Mouse (Mus musculus) adipocyte (in vitro differentiated cells): ENCODE data around the gene Anks1.
"Not testable (repeated sequence)": the region's sequence is repeated elsewhere in the genome, so short reads cannot be mapped to it uniquely, and the experiment has no call there.

ENCODE experiments used
- DNase-seq: peaks from one replicate; pipeline ENCODE4 v3.0.0-alpha.2; 2016; ENCODE audit warnings: low spot score

Gene Anks1

DNA sequence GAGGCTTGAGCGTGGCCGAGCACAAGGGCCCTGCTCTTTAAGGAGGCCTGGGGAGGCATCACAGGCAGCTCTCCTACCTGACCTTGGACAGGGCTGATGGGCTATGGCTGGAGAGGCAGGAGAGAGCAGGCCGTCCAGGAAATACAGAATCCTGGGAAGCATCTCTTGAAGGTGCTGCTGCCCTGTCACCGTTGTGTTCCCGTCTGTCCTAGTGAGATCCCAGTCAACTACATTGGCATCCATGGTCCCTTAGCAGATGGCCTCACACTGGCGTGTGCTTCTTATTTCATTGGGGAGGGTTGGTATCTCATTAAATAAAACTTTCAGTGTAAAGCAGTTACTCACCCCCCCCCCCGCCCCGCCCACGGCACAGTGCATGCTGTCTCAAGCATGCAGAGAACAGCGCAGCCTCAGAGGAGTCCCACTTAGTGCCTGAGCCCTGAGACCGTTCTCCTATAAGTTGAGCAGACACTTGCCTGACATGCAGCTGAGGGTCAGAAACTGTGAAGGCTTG lies 57.5 kb downstream of the Anks1 start:
- no peak for DNase-seq

GRCm38 (mm10) chr17:27967529-27967928 lies 58.4 kb downstream of the Anks1 start:
- no peak for DNase-seq

DNA sequence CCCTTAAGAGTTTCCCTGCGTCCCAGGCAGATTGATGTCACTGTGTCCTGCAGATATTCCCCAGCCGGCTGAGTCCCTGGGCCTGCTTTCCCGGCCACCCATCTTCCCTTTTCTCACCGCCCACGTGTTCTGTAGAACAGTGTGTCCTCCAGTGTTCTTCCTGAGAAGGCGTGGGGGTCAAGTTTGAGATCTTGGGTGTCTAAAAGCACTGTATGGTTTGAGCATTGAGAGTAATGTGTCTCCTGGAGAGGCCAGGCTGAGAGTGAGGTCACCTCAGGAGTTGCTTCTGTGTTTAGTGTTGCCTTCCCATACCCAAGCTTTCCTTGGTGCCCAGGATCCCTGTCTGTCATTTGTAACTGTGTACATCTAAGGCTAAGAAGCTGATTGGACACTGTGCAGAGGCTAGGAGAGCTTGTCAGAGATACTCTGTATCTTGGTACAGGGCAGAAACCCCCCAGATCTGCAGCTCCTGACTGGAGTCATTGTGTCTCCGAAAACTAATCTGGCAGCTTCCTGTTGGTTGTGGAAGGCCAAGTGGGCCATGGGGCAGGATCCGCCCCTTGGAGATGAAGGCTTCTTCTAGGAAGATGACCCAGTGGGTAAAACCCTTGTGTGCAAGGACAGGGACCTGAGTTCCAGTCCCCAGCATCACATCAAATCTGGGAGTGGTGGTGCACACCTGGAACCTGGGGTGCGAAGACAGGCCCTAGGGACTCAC lies 59.1 kb downstream of the Anks1 start:
- no peak for DNase-seq

GRCm38 (mm10) chr17:27968903-27969302 lies 59.8 kb downstream of the Anks1 start:
- no peak for DNase-seq

- no peak for DNase-seq
Measured at GRCm38 (mm10) chr17:27969365-27969764, 60.3 kb downstream of the Anks1 start.

DNA sequence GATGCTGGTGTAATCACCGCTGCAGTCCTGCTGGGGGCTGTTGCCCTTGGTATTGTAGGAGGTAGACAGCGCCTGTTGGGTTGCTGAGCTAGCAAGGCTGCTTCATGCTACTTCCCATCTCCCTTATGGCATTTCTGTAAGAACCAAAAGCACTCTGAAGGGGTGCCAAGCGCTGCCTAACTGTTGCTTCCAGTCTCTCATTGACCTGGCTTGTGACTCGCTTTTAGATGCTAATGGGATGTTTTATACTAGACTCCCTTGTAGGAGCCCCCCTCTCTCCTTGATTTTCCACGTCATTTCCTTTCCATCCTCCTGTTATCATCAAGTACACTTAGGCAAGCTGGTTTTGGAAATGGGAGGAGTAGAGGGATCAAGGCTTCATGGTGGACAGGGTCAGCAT lies 60.8 kb downstream of the Anks1 start:
- DNase-seq, result no peak

DNA sequence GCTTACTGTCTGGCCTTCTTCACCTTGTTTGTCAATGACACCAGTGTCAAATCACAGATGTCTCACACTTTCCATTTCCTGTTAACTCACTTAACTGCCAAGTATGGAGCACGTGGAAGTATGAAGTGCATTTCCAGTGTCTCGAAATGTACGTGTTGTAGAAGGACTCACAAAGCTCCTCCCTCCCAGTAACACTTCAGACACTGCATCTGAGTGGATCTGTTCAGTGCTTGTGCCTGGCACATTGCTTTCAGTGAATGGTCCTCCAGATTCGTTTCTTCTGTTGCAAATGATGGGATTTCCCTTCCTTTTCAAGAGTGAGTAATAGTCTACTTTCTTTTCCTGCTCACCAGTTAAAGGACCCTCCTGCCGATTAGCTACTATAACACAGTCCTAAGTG lies 61.2 kb downstream of the Anks1 start:
- DNase-seq, result no peak

GRCm38 (mm10) chr17:27971496-27971895 lies 62.4 kb downstream of the Anks1 start:
- DNase-seq, result peak; percentile 99

- no peak for DNase-seq
Measured at GRCm38 (mm10) chr17:27973337-27973736, 64.2 kb downstream of the Anks1 start.

DNA sequence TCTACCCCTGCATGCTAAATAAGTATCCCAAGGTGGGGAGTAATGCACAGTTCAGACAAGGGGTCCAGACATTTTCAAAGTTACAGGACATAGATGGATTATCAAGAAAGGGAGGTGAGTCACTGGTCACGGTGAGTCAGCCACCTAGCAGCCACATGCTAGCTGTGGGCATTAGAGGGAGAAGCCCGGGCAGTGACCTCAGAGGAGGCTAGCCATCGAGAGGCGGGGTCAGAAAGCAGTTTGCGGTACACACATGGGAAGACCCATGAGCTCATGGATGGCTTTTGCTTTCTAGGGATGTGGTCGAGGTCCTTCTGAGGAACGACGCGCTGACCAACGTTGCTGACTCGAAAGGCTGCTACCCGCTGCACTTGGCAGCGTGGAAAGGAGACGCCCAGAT lies 67.2 kb downstream of the Anks1 start:
- DNase-seq, result no peak

- DNase-seq, result no peak
Measured at GRCm38 (mm10) chr17:27977008-27977636, 68.0 kb downstream of the Anks1 start.

- no peak for DNase-seq
Measured at GRCm38 (mm10) chr17:27980391-27980955, 71.4 kb downstream of the Anks1 start.

- DNase-seq, result no peak
Measured at GRCm38 (mm10) chr17:27981451-27982069, 72.5 kb downstream of the Anks1 start.

DNA sequence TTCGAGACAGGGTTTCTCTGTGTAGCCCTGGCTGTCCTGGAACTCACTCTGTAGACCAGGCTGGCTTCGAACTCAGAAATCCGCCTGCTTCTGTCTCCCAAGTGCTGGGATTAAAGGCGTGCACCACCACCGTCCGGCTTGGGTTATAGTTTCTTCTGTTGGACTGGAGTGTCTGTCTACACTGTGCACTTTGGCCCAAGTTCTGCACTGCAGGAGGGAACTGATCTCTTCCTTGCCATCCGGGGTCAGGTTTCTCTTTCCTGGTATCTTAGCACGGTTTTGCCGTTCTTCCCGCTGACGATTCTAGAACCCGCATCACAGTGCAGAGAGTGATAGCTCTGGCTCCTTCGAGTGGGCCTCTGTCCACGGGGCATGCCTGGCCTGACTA lies 73.0 kb downstream of the Anks1 start:
- not testable (repeated sequence) for DNase-seq

DNA sequence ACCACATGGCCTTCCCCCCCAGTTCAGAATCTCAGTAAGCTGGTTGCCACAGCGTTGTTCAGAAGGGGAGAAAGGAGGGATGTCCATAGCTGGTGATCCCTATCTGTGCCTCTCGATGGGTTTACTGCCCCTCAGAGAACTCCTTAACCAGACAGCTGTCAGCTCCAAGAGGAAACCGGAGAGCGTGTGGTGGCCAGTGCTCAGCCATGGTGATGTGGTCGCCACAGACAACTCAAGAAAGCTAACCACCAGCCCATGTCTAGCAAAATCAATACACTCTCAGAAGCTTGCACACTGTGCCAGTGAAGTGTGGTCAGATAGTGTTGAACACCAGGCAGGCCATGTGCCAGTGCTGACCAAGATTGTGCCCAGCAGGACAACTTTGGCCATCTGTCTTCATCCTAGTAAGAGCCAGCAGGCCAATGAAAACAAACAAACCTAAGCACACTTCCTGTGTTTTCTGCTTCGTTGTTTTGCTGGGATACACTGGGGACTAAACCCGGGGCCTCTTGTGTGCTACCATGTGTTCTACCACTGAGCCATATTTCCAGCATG lies 73.7 kb downstream of the Anks1 start:
- peak; percentile 81 for DNase-seq

DNA sequence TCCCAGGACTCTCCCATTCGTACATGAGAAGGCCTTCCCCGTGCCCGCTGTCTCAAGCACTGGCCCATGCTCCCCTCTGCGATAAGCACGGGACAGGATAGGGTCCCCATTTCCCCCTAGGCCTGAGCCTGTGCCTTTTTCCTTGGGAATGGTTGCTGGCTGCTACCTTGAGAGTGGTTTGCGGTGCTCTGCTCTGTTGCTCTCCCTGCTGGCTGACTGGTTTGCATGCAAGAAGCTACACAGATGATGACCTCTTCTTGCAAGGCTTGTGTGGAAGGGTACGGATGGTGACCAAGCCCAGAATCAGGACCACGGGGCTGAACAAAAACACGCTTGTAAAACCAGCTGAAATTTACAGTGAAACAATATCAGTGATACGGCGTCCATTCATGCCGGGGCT lies 75.3 kb downstream of the Anks1 start:
- no peak for DNase-seq

- no peak for DNase-seq
Measured at GRCm38 (mm10) chr17:27986106-27986505, 77.0 kb downstream of the Anks1 start.

DNA sequence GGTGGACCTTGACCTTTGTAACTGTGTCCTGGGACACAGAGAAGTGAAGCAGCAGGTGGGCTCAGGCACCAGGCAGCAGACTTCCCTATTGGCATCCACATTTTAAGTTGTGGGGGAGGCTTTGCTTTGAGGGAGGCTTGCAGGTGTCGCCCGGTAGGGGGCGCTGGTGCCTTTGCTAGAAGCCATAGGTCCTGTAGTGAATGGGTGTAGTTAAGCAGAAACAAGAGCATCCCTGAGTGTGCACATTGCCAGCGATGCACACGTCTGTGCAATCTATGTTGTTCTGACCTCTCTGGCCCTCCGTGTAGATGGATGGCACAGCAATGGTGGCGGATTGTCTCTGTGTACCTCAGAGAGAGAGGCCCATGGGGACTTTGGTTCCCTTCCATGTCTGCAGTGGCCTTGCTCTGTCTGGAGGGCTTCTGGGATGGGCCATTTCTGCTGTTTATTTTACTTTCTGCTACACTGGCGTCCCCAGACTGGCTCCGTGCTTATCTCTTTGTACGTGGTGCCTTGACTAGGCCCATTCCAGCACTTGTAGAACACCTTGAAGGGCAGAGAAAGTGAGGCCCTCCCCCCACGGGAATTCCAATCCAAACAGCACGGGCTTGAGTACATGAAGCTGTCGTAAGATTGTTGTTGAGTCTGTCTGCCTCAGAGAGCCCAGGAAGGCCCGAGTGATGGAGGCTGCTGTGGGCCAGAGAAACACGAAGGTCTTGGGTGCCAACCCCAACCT lies 80.9 kb downstream of the Anks1 start:
- peak; percentile 83 for DNase-seq

GRCm38 (mm10) chr17:27994001-27994944 lies 85.2 kb downstream of the Anks1 start:
- DNase-seq, result no peak

- no peak for DNase-seq
Measured at GRCm38 (mm10) chr17:27996320-27996719, 87.2 kb downstream of the Anks1 start.

DNA sequence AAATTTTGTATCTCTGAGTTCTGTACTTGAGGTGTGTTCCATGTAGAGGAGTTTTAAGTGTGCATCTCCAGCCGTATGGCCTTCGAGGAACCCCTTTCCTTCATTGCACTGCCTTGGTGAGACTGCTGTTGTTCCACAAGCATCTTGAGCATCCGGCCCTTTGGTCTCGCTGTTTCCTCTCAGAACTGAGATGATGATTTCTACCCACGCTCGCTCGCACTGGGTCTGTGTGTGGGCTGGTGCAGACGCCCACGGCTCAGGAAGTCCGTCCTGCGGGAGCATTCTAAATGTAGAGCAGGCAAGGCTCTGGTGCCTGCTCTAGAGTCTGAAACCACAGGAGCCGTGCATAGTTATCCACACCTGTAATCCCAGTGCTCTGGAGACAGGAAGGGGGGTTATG lies 88.1 kb downstream of the Anks1 start:
- DNase-seq, result no peak
